ENCODE assay signal across 9 mouse cellular contexts in the genomic region with DNA sequence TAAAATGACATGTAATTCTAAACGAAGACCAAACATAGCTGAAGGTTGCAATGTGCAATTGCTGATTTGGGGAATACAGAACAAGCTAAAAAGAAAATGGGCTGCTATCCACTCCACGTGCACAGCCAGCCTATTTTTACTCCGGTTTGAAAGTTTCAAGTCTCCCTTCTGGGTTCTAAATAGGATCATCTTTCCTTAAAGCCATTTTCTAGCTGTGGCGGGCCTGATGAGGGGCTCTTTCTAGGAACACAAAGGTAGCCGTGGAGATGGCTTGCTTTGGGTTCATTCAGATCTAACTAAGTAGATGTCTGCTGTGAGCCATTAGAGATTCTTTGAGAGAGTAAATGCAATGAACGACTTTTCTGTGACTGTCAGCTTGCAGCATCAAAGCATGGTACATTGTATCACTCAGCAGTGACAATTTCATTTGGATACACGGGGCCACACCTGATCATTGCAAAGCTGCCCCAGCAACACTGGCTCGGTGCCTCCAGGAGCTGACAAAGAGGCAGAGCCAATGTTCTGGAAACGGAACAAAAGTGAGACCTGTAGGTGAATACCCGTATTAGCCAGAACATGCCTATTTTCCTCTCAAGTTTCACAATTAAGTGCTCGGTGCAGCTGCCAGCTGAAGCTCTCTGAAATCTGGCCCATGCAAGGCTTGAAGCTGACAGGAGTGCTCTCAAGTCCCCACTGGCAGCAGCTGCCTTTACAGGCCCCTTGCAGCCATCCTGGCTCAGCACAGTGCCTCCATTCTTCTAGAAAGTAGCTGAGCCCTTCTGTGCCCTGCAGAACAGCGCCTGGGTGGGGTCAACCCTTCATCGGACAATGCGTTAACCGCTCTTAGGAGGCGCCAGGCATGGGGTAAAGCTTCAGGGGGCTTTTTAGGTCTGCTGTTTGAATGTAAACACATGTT.
A peak's percentile ranks its signal among the peaks of the same experiment; 100 is the strongest.
DNase-seq lines count a peak whose midpoint lies in the region; ATAC-seq lines count a peak whose summit lies in the region.
"Had no signal": no experiment of that assay in that cellular context is flagged by ENCODE, and none has a peak within 500 bp of the region (broad histone marks: within the 10 kb centered on the region; RNA-seq: fewer than 3 reads in every experiment).

No protein-coding gene starts in this region.

- no peaks in the 10 kb centered on the region for H3K9me3 ChIP-seq in embryonic facial prominence, embryonic 10.5 days
- H3K9me3 ChIP-seq in heart, embryonic 10.5 days = no peaks in the 10 kb centered on the region
- no peaks in the 10 kb centered on the region for H3K9me3 ChIP-seq in limb, embryonic 13.5 days
- H3K9me3 ChIP-seq in neural tube, embryonic 13.5 days = no peaks in the 10 kb centered on the region
- H3K9me3 ChIP-seq: liver, embryonic 15.5 days had no signal

- ATAC-seq in limb, embryonic 13.5 days (ENCODE audit: low FRiP score, low read depth) = peak; percentile 88
- ATAC-seq in neural tube, embryonic 13.5 days (ENCODE audit: low read depth) = peak; percentile 65

- no peaks in the 10 kb centered on the region for H3K27me3 ChIP-seq in embryonic facial prominence, embryonic 10.5 days (replicated peaks; ENCODE audit: low read depth, poor library complexity, severe bottlenecking)
- no peaks in the 10 kb centered on the region for H3K27me3 ChIP-seq in heart, embryonic 10.5 days (ENCODE audit: insufficient read depth, poor library complexity, severe bottlenecking)
- H3K27me3 ChIP-seq in limb, embryonic 13.5 days = no peaks in the 10 kb centered on the region
- H3K27me3 ChIP-seq in neural tube, embryonic 13.5 days = no peaks in the 10 kb centered on the region
- H3K27me3 ChIP-seq: liver, embryonic 15.5 days had no signal

- no peaks in the 10 kb centered on the region for H3K36me3 ChIP-seq in embryonic facial prominence, embryonic 10.5 days (replicated peaks)
- no peaks in the 10 kb centered on the region for H3K36me3 ChIP-seq in heart, embryonic 10.5 days
- H3K36me3 ChIP-seq in limb, embryonic 13.5 days = peaks cover 7% of the 10 kb centered on the region; the same call in 1 of the 2 replicates
- no peaks in the 10 kb centered on the region for H3K36me3 ChIP-seq in neural tube, embryonic 13.5 days
- H3K36me3 ChIP-seq: liver, embryonic 15.5 days had no signal

- 0 out of 2 replicates have a peak overlapping the region, but pooled peaks have one; percentile 20 for H3K9ac ChIP-seq in limb, embryonic 13.5 days
- H3K9ac ChIP-seq in neural tube, embryonic 13.5 days = no peak overlapping the region; the same call in 1 of the 2 replicates
- H3K9ac ChIP-seq: liver, embryonic 15.5 days had no signal

- WGBS in embryonic facial prominence, embryonic 10.5 days = 20% methylated on average over 16 of the region's 16 CpGs
- WGBS in heart, embryonic 10.5 days = 56% methylated on average over 16 of the region's 16 CpGs
- 19% methylated on average over 16 of the region's 16 CpGs for WGBS in limb, embryonic 13.5 days
- WGBS in neural tube, embryonic 13.5 days = 9% methylated on average over 16 of the region's 16 CpGs

- 0 out of 2 replicates have a peak overlapping the region, but pooled peaks have one; percentile 23 for H3K4me3 ChIP-seq in embryonic facial prominence, embryonic 10.5 days
- no peak overlapping the region for H3K4me3 ChIP-seq in heart, embryonic 10.5 days
- no peak overlapping the region for H3K4me3 ChIP-seq in limb, embryonic 13.5 days
- no peak overlapping the region for H3K4me3 ChIP-seq in neural tube, embryonic 13.5 days
- H3K4me3 ChIP-seq: liver, embryonic 15.5 days had no signal

- peak overlapping the region; percentile 43 for H3K4me2 ChIP-seq in limb, embryonic 13.5 days (replicated peaks)
- H3K4me2 ChIP-seq in neural tube, embryonic 13.5 days = peak overlapping the region; percentile 9; the same call in 1 of the 2 replicates
- H3K4me2 ChIP-seq: liver, embryonic 15.5 days had no signal

- DNase-seq in adrenal gland, postnatal 10 days = peak; percentile 14
- DNase-seq in adrenal gland, postnatal 25 days = no peak
- peak; percentile 76 for DNase-seq in embryonic facial prominence, embryonic 10.5 days (ENCODE audit: low spot score)
- no peak for DNase-seq in heart, embryonic 10.5 days (ENCODE audit: low spot score)
- no peak for DNase-seq in layer of hippocampus, adult 18-20 months (ENCODE audit: low spot score in 2 of 2)
- DNase-seq in adipocyte (ENCODE audit: low spot score) = no peak

- H3K27ac ChIP-seq in embryonic facial prominence, embryonic 10.5 days (replicated peaks) = peak overlapping the region; percentile 83
- H3K27ac ChIP-seq in heart, embryonic 10.5 days = peak overlapping the region; percentile 63; the same call in 1 of the 2 replicates
- H3K27ac ChIP-seq in limb, embryonic 13.5 days = peak overlapping the region; percentile 87
- H3K27ac ChIP-seq in neural tube, embryonic 13.5 days (replicated peaks) = peak overlapping the region; percentile 71
- H3K27ac ChIP-seq: liver, embryonic 15.5 days had no signal

- peaks cover 28% of the 10 kb centered on the region for H3K4me1 ChIP-seq in embryonic facial prominence, embryonic 10.5 days
- peaks cover 16% of the 10 kb centered on the region for H3K4me1 ChIP-seq in heart, embryonic 10.5 days
- H3K4me1 ChIP-seq in limb, embryonic 13.5 days = peaks cover 32% of the 10 kb centered on the region
- H3K4me1 ChIP-seq in neural tube, embryonic 13.5 days (replicated peaks) = peaks cover 39% of the 10 kb centered on the region

Comparison
In these comparisons a context has a peak if more than half of its experiments do, and no peak if none do; other contexts are left out.
1. DNase-seq: peak in adrenal gland, postnatal 10 days (single experiment) and embryonic facial prominence, embryonic 10.5 days (single experiment); none in adrenal gland, postnatal 25 days (single experiment), heart, embryonic 10.5 days (single experiment), layer of hippocampus, adult 18-20 months (0 of 2) and adipocyte (single experiment).
2. Peak in every context shown above with its lines, with median percentiles within 50 percentile points of each other: H3K27ac ChIP-seq.